Mouse (Mus musculus) kidney, embryonic 14.5 days (tissue): Measurements from ENCODE around the gene Ripor3. TPM values are rescaled to one million over a fixed set of nuclear protein-coding genes. Genes with fewer than 3 reads are reported as not detected.

ENCODE experiments used
- ATAC-seq: fragments of 200-750 bp; cut with Nextera tagmentation; 2 replicates; pipeline ENCODE4 v1.8.0; 2017; ENCODE audit warnings: moderate number of reproducible peaks, mild to moderate bottlenecking, moderate TSS enrichment, moderate library complexity; ENCODE audit not compliant: low FRiP score, low TSS enrichment
- H3K27ac ChIP-seq: fragments of 300-500 bp; sonication (generic); 2 replicates; pipeline ENCODE4 v1.5.1; 2014; ENCODE audit warnings: low read depth, mild to moderate bottlenecking, low read length, moderate library complexity, mixed read lengths
- H3K27me3 ChIP-seq: fragments of 300-500 bp; sonication (generic); 2 replicates; pipeline ENCODE4 v1.6.1; 2014; ENCODE audit warnings: mild to moderate bottlenecking, low read length; ENCODE audit not compliant: control insufficient read depth, insufficient read depth
- H3K36me3 ChIP-seq: fragments of 300-500 bp; sonication (generic); 2 replicates; pipeline ENCODE4 v1.6.1; 2014; ENCODE audit warnings: low read length, mixed read lengths; ENCODE audit not compliant: control insufficient read depth, insufficient read depth
- H3K4me1 ChIP-seq: fragments of 300-500 bp; sonication (generic); 2 replicates; pipeline ENCODE4 v1.6.1; 2014; ENCODE audit warnings: low read length, mixed read lengths; ENCODE audit not compliant: control insufficient read depth, insufficient read depth
- H3K4me2 ChIP-seq: fragments of 300-500 bp; sonication (generic); replicated peaks from 2 replicates; pipeline ENCODE4 v1.6.1; 2014; ENCODE audit warnings: low read depth, mild to moderate bottlenecking, low read length
- H3K4me3 ChIP-seq: fragments of 300-500 bp; sonication (generic); 2 replicates; pipeline ENCODE4 v1.5.1; 2014; ENCODE audit warnings: mild to moderate bottlenecking, low read length
- H3K9ac ChIP-seq: fragments of 300-500 bp; sonication (generic); 2 replicates; pipeline ENCODE4 v1.6.1; 2014; ENCODE audit warnings: low read depth, mild to moderate bottlenecking, low read length, moderate library complexity
- H3K9me3 ChIP-seq: fragments of 300-500 bp; sonication (generic); 2 replicates; pipeline ENCODE4 v1.6.1; 2016; ENCODE audit warnings: low read length; ENCODE audit not compliant: control insufficient read depth
- WGBS: fragments of 180-500 bp; shearing (Covaris S2); extraction: QIAGEN DNeasy Blood & Tissue Kit; methylation state at CpG from one replicate; pipeline ENCODE4 v1.1.7; 2014; 5-methylcytosine and 5-hydroxymethylcytosine counted together
- polyA plus RNA-seq: library from polyadenylated mRNA; unstranded; fragments of >200 nt; fragmentation: Nextera tagmentation; extraction: Ambion mirVana; gene quantifications from 2 replicates; pipeline ENCODE4 v1.2.1, GENCODE M21; 2014

Ripor3 gene
- polyA plus RNA-seq, 1 experiment from 2014 or later: 0.53 TPM

- 58% methylated on average over 7 of the region's 7 CpGs for WGBS
- Histone ChIP-seq H3K9ac (no peak overlapping the region), H3K36me3 (peaks cover 17% of the 10 kb centered on the region), H3K27me3 (no peaks in the 10 kb centered on the region), H3K4me1 (peaks cover 14% of the 10 kb centered on the region), H3K9me3 (no peaks in the 10 kb centered on the region), H3K27ac (no peak overlapping the region), H3K4me2 (no peak overlapping the region), H3K4me3 (no peak overlapping the region)
- no peak for ATAC-seq
These were observed 50.4 kb downstream of the Ripor3 start for GRCm38 (mm10) chr2:167959996-167960395.

- Histone ChIP-seq H3K4me1 (peaks cover 14% of the 10 kb centered on the region), H3K4me2 (no peak overlapping the region), H3K36me3 (peaks cover 11% of the 10 kb centered on the region; the same call in 1 of the 2 replicates), H3K9ac (no peak overlapping the region), H3K27me3 (no peaks in the 10 kb centered on the region), H3K27ac (no peak overlapping the region), H3K9me3 (no peaks in the 10 kb centered on the region), H3K4me3 (no peak overlapping the region)
- WGBS: 64% methylated on average over 4 of the region's 4 CpGs
- no peak for ATAC-seq
These were observed 51.0 kb downstream of the Ripor3 start for GRCm38 (mm10) chr2:167959384-167959911.

- Histone ChIP-seq H3K27me3 (no peaks in the 10 kb centered on the region), H3K27ac (no peak overlapping the region), H3K9ac (no peak overlapping the region), H3K4me1 (peaks cover 14% of the 10 kb centered on the region), H3K9me3 (no peaks in the 10 kb centered on the region), H3K4me3 (no peak overlapping the region), H3K4me2 (no peak overlapping the region), H3K36me3 (peaks cover 6% of the 10 kb centered on the region; the same call in 1 of the 2 replicates)
- ATAC-seq: no peak
- 62% methylated on average over 4 of the region's 4 CpGs for WGBS
These were observed 51.6 kb downstream of the Ripor3 start for GRCm38 (mm10) chr2:167958843-167959242.

GRCm38 (mm10) chr2:167958082-167958788 is 52.2 kb downstream of the Ripor3 start:
- H3K36me3 ChIP-seq: peaks cover under 1% of the 10 kb centered on the region; the same call in 1 of the 2 replicates
- no peak overlapping the region for H3K4me3 ChIP-seq
- ATAC-seq: no peak
- H3K9ac ChIP-seq: no peak overlapping the region
- no peak overlapping the region for H3K4me2 ChIP-seq
- no peak overlapping the region for H3K27ac ChIP-seq
- H3K27me3 ChIP-seq: no peaks in the 10 kb centered on the region
- H3K4me1 ChIP-seq: peaks cover 14% of the 10 kb centered on the region
- WGBS: 69% methylated on average over 5 of the region's 5 CpGs
- H3K9me3 ChIP-seq: no peaks in the 10 kb centered on the region

GRCm38 (mm10) chr2:167957539-167957938 is 52.9 kb downstream of the Ripor3 start:
- Histone ChIP-seq H3K4me1 (peaks cover 14% of the 10 kb centered on the region), H3K27me3 (no peaks in the 10 kb centered on the region), H3K9me3 (no peaks in the 10 kb centered on the region), H3K4me2 (no peak overlapping the region), H3K27ac (no peak overlapping the region), H3K9ac (no peak overlapping the region), H3K36me3 (no peaks in the 10 kb centered on the region; the same call in 1 of the 2 replicates), H3K4me3 (no peak overlapping the region)
- ATAC-seq: no peak
- WGBS: 100% methylated on average over 1 of the region's 1 CpGs

GRCm38 (mm10) chr2:167954928-167955327 is 55.5 kb downstream of the Ripor3 start:
- WGBS: 76% methylated on average over 7 of the region's 7 CpGs
- ATAC-seq: no peak
- H3K27me3 ChIP-seq: no peaks in the 10 kb centered on the region
- no peak overlapping the region for H3K9ac ChIP-seq
- H3K4me1 ChIP-seq: peaks cover 11% of the 10 kb centered on the region
- no peaks in the 10 kb centered on the region for H3K9me3 ChIP-seq
- no peak overlapping the region for H3K27ac ChIP-seq
- no peak overlapping the region for H3K4me3 ChIP-seq
- no peak overlapping the region for H3K4me2 ChIP-seq
- no peaks in the 10 kb centered on the region; the same call in 1 of the 2 replicates for H3K36me3 ChIP-seq

GRCm38 (mm10) chr2:167953819-167954218 is 56.6 kb downstream of the Ripor3 start:
- Histone ChIP-seq H3K9ac (no peak overlapping the region), H3K36me3 (no peaks in the 10 kb centered on the region; the same call in 1 of the 2 replicates), H3K27me3 (no peaks in the 10 kb centered on the region), H3K4me2 (no peak overlapping the region), H3K4me1 (0 out of 2 replicates have a peak, but pooled peaks cover 2% of the 10 kb centered on the region), H3K27ac (no peak overlapping the region), H3K4me3 (no peak overlapping the region), H3K9me3 (no peaks in the 10 kb centered on the region)
- WGBS: 83% methylated on average over 10 of the region's 10 CpGs
- ATAC-seq: no peak

GRCm38 (mm10) chr2:167951301-167952211 is 58.9 kb downstream of the Ripor3 start:
- no peak overlapping the region for H3K9ac ChIP-seq
- WGBS: 79% methylated on average over 13 of the region's 13 CpGs
- no peaks in the 10 kb centered on the region for H3K27me3 ChIP-seq
- H3K9me3 ChIP-seq: no peaks in the 10 kb centered on the region
- H3K4me3 ChIP-seq: no peak overlapping the region
- H3K4me1 ChIP-seq: peaks cover 3% of the 10 kb centered on the region; the same call in 1 of the 2 replicates
- ATAC-seq: no peak
- no peak overlapping the region for H3K4me2 ChIP-seq
- no peaks in the 10 kb centered on the region for H3K36me3 ChIP-seq
- H3K27ac ChIP-seq: no peak overlapping the region
